In the genomic region with DNA sequence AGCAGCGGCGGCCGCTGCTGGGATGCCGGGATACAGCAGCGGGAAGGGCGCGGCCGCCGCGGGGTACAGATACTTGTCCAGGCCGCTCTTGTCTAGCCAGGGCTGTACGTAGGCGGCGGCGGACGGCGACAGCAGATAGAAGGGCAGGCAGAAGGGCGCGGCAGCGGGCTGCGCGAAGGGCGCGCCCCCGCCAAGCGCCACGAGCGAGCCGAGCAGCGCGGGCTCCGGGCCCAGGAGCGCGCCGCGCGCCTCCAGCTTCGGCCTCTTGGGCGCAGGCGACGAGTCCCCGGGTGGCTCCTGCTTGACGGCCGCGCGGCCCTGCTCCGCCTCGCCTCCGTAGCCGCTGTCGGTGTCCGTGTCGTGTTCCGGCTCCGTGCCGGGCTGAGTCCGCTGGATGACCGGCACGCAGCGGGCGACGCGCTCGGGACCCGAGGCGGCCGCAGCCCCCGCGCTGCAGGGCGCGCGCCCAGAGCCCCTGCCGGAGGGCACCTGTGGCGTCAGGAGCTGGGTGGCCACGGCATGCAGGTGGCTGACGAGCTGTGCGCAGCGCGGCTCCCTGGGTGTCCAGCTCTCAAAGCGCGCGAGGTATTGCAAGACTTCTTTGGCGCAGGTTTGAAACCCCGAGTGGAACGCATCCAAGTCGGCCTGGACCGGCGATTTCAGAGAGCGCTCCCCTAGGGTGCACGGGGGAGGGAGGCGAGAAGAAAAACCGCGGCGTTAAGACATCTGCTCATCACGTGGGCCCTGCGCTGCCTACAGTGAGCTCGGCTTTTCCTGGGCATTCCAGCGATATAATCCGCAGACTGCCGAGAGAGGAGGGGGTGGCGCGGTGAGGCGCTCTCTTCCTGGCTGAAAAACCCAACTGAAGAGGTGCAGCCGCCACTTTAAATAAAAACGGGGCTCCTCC, we compare ENCODE assay signal across 8 mouse cellular contexts. TPM values are rescaled to one million over a fixed set of nuclear protein-coding genes. Genes with fewer than 3 reads are reported as not detected.
DNase-seq lines count a peak whose midpoint lies in the region; ATAC-seq and TF ChIP-seq lines count a peak whose summit lies in the region.

No protein-coding gene starts in this region.

- peak; percentile 65; the same call in 1 of the 2 replicates for TF ChIP-seq POLR2A in cortical plate, adult 2 months (IDR thresholded peaks at IDR 0.05; ENCODE audit: extremely low read depth, insufficient read depth, low read length)

- ATAC-seq in erythroblast, adult 5-6 weeks (replicated peaks; ENCODE audit: low FRiP score, poor library complexity, severe bottlenecking) = no peak
- peak; percentile 40 for ATAC-seq in intestine, embryonic 14.5 days (replicated peaks; ENCODE audit: low FRiP score, low TSS enrichment, low read depth)
- ATAC-seq in megakaryocyte-erythroid progenitor cell, adult 5-6 weeks (replicated peaks; ENCODE audit: low FRiP score, low TSS enrichment, poor library complexity, severe bottlenecking) = peak; percentile 87

- peaks cover 8% of the 10 kb centered on the region for H3K4me1 ChIP-seq in erythroblast, embryonic 14.5 days (ENCODE audit: control insufficient read depth)
- H3K4me1 ChIP-seq in cortical plate, adult 2 months (ENCODE audit: control insufficient read depth, insufficient read depth, low read length) = peaks cover 4% of the 10 kb centered on the region; the same call in 1 of the 2 replicates
- H3K4me1 ChIP-seq in intestine, embryonic 14.5 days (replicated peaks; ENCODE audit: control insufficient read depth, insufficient read depth, low read length) = peaks cover 22% of the 10 kb centered on the region; the same call in 1 of the 2 replicates

- peak; percentile 84 for DNase-seq in gastrocnemius, postnatal 14 days
- DNase-seq in intestine, embryonic 14.5 days (ENCODE audit: low spot score) = peak; percentile 77
- DNase-seq in left cerebral cortex, postnatal 10 days (ENCODE audit: extremely low spot score in 1 of 2, low spot score in 2 of 2) = peak; percentile 72 to 86
- peak; percentile 79 to 85 for DNase-seq in right cerebral cortex, postnatal 36 days (ENCODE audit: low spot score in 2 of 2)

- no peaks in the 10 kb centered on the region for H3K9me3 ChIP-seq in erythroblast, embryonic 14.5 days (ENCODE audit: control insufficient read depth, low read length)
- no peaks in the 10 kb centered on the region for H3K9me3 ChIP-seq in intestine, embryonic 14.5 days (ENCODE audit: control insufficient read depth, low read length)

- H3K27ac ChIP-seq in cortical plate, adult 2 months (ENCODE audit: insufficient read depth, low read length) = peak overlapping the region; percentile 96
- H3K27ac ChIP-seq in intestine, embryonic 14.5 days (ENCODE audit: low read depth) = no peak overlapping the region

- H3K4me2 ChIP-seq in intestine, embryonic 14.5 days (ENCODE audit: low read length) = peak overlapping the region; percentile 97

- under 1% methylated on average over 100 of the region's 105 CpGs for WGBS in intestine, embryonic 14.5 days

- peak overlapping the region; percentile 37 for H3K4me3 ChIP-seq in erythroblast, embryonic 14.5 days (replicated peaks)
- H3K4me3 ChIP-seq in cortical plate, adult 2 months (ENCODE audit: insufficient read depth, low read length) = peak overlapping the region; percentile 62
- H3K4me3 ChIP-seq in intestine, embryonic 14.5 days (ENCODE audit: low read depth, low read length) = peak overlapping the region; percentile 51

- H3K27me3 ChIP-seq in erythroblast, embryonic 14.5 days (ENCODE audit: control insufficient read depth) = peaks cover 66% of the 10 kb centered on the region
- peaks cover 50% of the 10 kb centered on the region for H3K27me3 ChIP-seq in intestine, embryonic 14.5 days (replicated peaks; ENCODE audit: control insufficient read depth, insufficient read depth, low read length)

- no peak for TF ChIP-seq CTCF in cortical plate, adult 2 months (IDR thresholded peaks at IDR 0.05; ENCODE audit: extremely low read depth, insufficient read depth, low read length)

- intact Hi-C loops in gastrocnemius, postnatal 14 days (cut with DNase I; ENCODE audit: low total_unique reads) = no loop called here
- intact Hi-C loops in left cerebral cortex, postnatal 10 days (cut with DNase I) = loop anchor here (5.0 to 10.0 kb wide), 2 partner anchors 301 to 409 kb away; no protein-coding TSS in a partner anchor

- H3K9ac ChIP-seq in intestine, embryonic 14.5 days (ENCODE audit: low read length) = peak overlapping the region; percentile 41

- no peaks in the 10 kb centered on the region for H3K36me3 ChIP-seq in erythroblast, embryonic 14.5 days (ENCODE audit: control insufficient read depth)
- H3K36me3 ChIP-seq in intestine, embryonic 14.5 days (ENCODE audit: control insufficient read depth, insufficient read depth, low read length) = no peaks in the 10 kb centered on the region

RNA-seq across cellular contexts. Expression of gene Bhlhe41, which starts 2.0 kb away (rescaled TPM):
- polyA plus RNA-seq in erythroblast, embryonic 14.5 days (2012) = 0.01 TPM in 2 replicates
- not detected in 2 replicates for total RNA-seq in erythroblast, adult 5-6 weeks (2015; ENCODE audit: low replicate concordance)
- total RNA-seq in erythroblast, adult 5-6 weeks (2017; ENCODE audit: low replicate concordance) = 7.2 TPM in 1 of 2 replicates, not detected in the other
- 23.5 and 26.2 TPM in 2 replicates for polyA plus RNA-seq in cortical plate, adult 2 months (2012; rRNA removed)
- total RNA-seq in gastrocnemius, postnatal 14 days (2021) = 10 to 100 TPM; 29.8 to 41.7 TPM
- polyA plus RNA-seq in intestine, embryonic 14.5 days (2014; fragmentation: Nextera tagmentation; extraction: Ambion mirVana) = 1.1 and 1.3 TPM in 2 replicates
- total RNA-seq in left cerebral cortex, postnatal 10 days (2021) = 10 to 100 TPM; 12.2 to 12.4 TPM
- total RNA-seq in megakaryocyte-erythroid progenitor cell, adult 5-6 weeks (2014; fragmentation: Nextera tagmentation) = not detected in 2 replicates
- 0.19 TPM in 1 of 2 replicates, not detected in the other for total RNA-seq in megakaryocyte-erythroid progenitor cell, adult 5-6 weeks (2017)
